Mouse (Mus musculus) ES-E14 (cell line): ENCODE data around the gene Fbxo7.

Experiments used
- ZC3H11A ChIP-seq: IDR thresholded peaks from 2 replicates; pipeline ENCODE4 v1.6.1; 2012; ENCODE audit warnings: low read depth, mild to moderate bottlenecking, inconsistent platforms, low read length, borderline replicate concordance
- ZNF384 ChIP-seq: IDR thresholded peaks from 2 replicates; pipeline ENCODE4 v1.6.1; 2012; ENCODE audit warnings: low read depth, low read length, inconsistent platforms

- no peak for TF ChIP-seq ZC3H11A
- TF ChIP-seq ZNF384, result no peak
These were observed 44.9 kb downstream of the Fbxo7 start for GRCm38 (mm10) chr10:86066651-86067050.
